In the genomic region with DNA sequence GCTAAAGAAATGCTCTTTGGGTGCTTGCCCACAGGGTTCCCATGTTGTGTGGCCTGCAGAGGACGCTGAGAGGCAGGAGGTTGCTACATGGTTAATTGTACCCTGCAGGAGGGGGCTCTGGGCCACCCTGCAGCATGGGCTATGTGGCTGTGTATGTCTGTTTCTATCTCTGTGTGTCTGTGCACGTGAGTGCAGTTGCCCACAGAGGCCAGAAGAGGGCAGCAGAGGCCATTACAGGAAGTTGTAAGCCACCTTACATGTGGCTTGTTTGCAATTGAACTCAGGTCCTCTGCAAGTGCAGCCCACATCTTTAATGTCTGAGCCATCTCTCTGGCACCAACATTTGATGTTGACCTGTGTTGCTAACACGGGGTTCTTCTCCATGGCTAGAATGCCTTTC, we compare ENCODE assay signal across 12 mouse cellular contexts. TPM values are rescaled to one million over a fixed set of nuclear protein-coding genes. Genes with fewer than 3 reads are reported as not detected.
DNase-seq lines count a peak whose midpoint lies in the region; ATAC-seq and TF ChIP-seq lines count a peak whose summit lies in the region.
"Had no signal": no experiment of that assay in that cellular context is flagged by ENCODE, and none has a peak within 500 bp of the region (broad histone marks: within the 10 kb centered on the region; RNA-seq: fewer than 3 reads in every experiment).

No protein-coding gene starts in this region.

- H3K4me2 ChIP-seq in hindbrain, embryonic 11.5 days (replicated peaks; ENCODE audit: low read depth, low read length): no peak overlapping the region
- no peak overlapping the region for H3K4me2 ChIP-seq in hindbrain, embryonic 14.5 days (replicated peaks)
- H3K4me2 ChIP-seq in lung, embryonic 14.5 days: no peak overlapping the region
- H3K4me2 ChIP-seq: hindbrain, embryonic 15.5 days; neural tube, embryonic 13.5 days had no signal

- WGBS in hindbrain, embryonic 11.5 days: 98% methylated on average over 3 of the region's 3 CpGs
- WGBS in hindbrain, embryonic 14.5 days: 97% methylated on average over 3 of the region's 3 CpGs
- 90% methylated on average over 3 of the region's 3 CpGs for WGBS in lung, embryonic 14.5 days

- no peaks in the 10 kb centered on the region for H3K27me3 ChIP-seq in hindbrain, embryonic 11.5 days (ENCODE audit: control insufficient read depth, insufficient read depth, low read length)
- H3K27me3 ChIP-seq in hindbrain, embryonic 14.5 days (ENCODE audit: control insufficient read depth, insufficient read depth, low read length): no peaks in the 10 kb centered on the region
- no peaks in the 10 kb centered on the region for H3K27me3 ChIP-seq in lung, embryonic 14.5 days (ENCODE audit: insufficient read depth, low read length)
- H3K27me3 ChIP-seq in E14TG2a.4 (ENCODE audit: insufficient read depth, low read length): no peaks in the 10 kb centered on the region
- H3K27me3 ChIP-seq: hindbrain, embryonic 15.5 days; neural tube, embryonic 13.5 days had no signal

- H3K4me3 ChIP-seq in hindbrain, embryonic 11.5 days (ENCODE audit: low read depth, low read length): no peak overlapping the region
- H3K4me3 ChIP-seq in hindbrain, embryonic 14.5 days (replicated peaks; ENCODE audit: low read length): no peak overlapping the region
- no peak overlapping the region for H3K4me3 ChIP-seq in lung, embryonic 14.5 days (ENCODE audit: low read depth, low read length)
- H3K4me3 ChIP-seq in E14TG2a.4 (replicated peaks; ENCODE audit: low read length): no peak overlapping the region
- H3K4me3 ChIP-seq in brown adipose tissue, adult 24 weeks (ENCODE audit: insufficient read depth, low read depth, low read length): no peak overlapping the region
- H3K4me3 ChIP-seq: hindbrain, embryonic 15.5 days; neural tube, embryonic 13.5 days had no signal

- no peaks in the 10 kb centered on the region for H3K36me3 ChIP-seq in hindbrain, embryonic 11.5 days (ENCODE audit: control insufficient read depth, insufficient read depth, low read length)
- H3K36me3 ChIP-seq in hindbrain, embryonic 14.5 days (replicated peaks; ENCODE audit: control insufficient read depth, insufficient read depth): peaks cover 6% of the 10 kb centered on the region
- H3K36me3 ChIP-seq in lung, embryonic 14.5 days (ENCODE audit: insufficient read depth): peaks cover 8% of the 10 kb centered on the region
- H3K36me3 ChIP-seq in E14TG2a.4 (ENCODE audit: insufficient read depth, low read length): peaks cover 4% of the 10 kb centered on the region

- peak; percentile 22 for DNase-seq in hindbrain, embryonic 11.5 days (ENCODE audit: low spot score)
- DNase-seq in hindbrain, embryonic 14.5 days (ENCODE audit: low spot score): no peak
- DNase-seq in lung, embryonic 14.5 days: no peak
- no peak for DNase-seq in lung, postnatal 14 days
- no peak for DNase-seq in gastrocnemius, adult 8-10 months (ENCODE audit: low spot score in 2 of 2)
- DNase-seq in right cerebral cortex, postnatal 10 days (ENCODE audit: low spot score in 2 of 2): no peak
- DNase-seq: gastrocnemius, postnatal 14 days; right cerebral cortex, postnatal 4 days had no signal

- H3K9me3 ChIP-seq in hindbrain, embryonic 11.5 days (ENCODE audit: control insufficient read depth, low read length): no peaks in the 10 kb centered on the region
- no peaks in the 10 kb centered on the region for H3K9me3 ChIP-seq in hindbrain, embryonic 14.5 days (ENCODE audit: control insufficient read depth, low read length)
- no peaks in the 10 kb centered on the region for H3K9me3 ChIP-seq in lung, embryonic 14.5 days (ENCODE audit: low read depth, low read length)
- peaks cover 9% of the 10 kb centered on the region for H3K9me3 ChIP-seq in E14TG2a.4 (ENCODE audit: low read length)
- H3K9me3 ChIP-seq: hindbrain, embryonic 15.5 days; neural tube, embryonic 13.5 days had no signal

- no peak overlapping the region for H3K27ac ChIP-seq in hindbrain, embryonic 11.5 days (ENCODE audit: low read depth, low read length)
- no peak overlapping the region for H3K27ac ChIP-seq in hindbrain, embryonic 14.5 days
- H3K27ac ChIP-seq in lung, embryonic 14.5 days (ENCODE audit: low read depth): no peak overlapping the region; the same call in 1 of the 2 replicates
- peak overlapping the region; percentile 40; the same call in 1 of the 2 replicates for H3K27ac ChIP-seq in brown adipose tissue, adult 24 weeks (replicated peaks; ENCODE audit: low read depth, low read length)
- H3K27ac ChIP-seq: hindbrain, embryonic 15.5 days; neural tube, embryonic 13.5 days had no signal

- H3K4me1 ChIP-seq in hindbrain, embryonic 11.5 days (replicated peaks; ENCODE audit: control insufficient read depth, insufficient read depth, low read length): no peaks in the 10 kb centered on the region
- no peaks in the 10 kb centered on the region; the same call in 1 of the 2 replicates for H3K4me1 ChIP-seq in hindbrain, embryonic 14.5 days (replicated peaks; ENCODE audit: control insufficient read depth, insufficient read depth, low read length)
- no peaks in the 10 kb centered on the region for H3K4me1 ChIP-seq in lung, embryonic 14.5 days (ENCODE audit: insufficient read depth)
- H3K4me1 ChIP-seq in E14TG2a.4 (replicated peaks; ENCODE audit: low read depth, low read length): peaks cover 19% of the 10 kb centered on the region
- peaks cover 9% of the 10 kb centered on the region for H3K4me1 ChIP-seq in brown adipose tissue, adult 24 weeks (ENCODE audit: control insufficient read depth, insufficient read depth, insufficient read length, low read length)

- no peak for ATAC-seq in hindbrain, embryonic 11.5 days (ENCODE audit: low FRiP score)
- no peak for ATAC-seq in hindbrain, embryonic 14.5 days (ENCODE audit: low FRiP score)
- no peak for ATAC-seq in lung, embryonic 14.5 days (ENCODE audit: insufficient read depth)

- TF ChIP-seq CTCF in lung, embryonic 14.5 days (IDR thresholded peaks at IDR 0.05; ENCODE audit: low read depth): peak; percentile 59
- TF ChIP-seq CTCF in E14TG2a.4 (conservative IDR thresholded peaks at IDR 0.05; ENCODE audit: low read length): peak; percentile 47

- no peak overlapping the region for H3K9ac ChIP-seq in hindbrain, embryonic 11.5 days (ENCODE audit: low read depth, low read length)
- no peak overlapping the region for H3K9ac ChIP-seq in hindbrain, embryonic 14.5 days
- no peak overlapping the region for H3K9ac ChIP-seq in lung, embryonic 14.5 days
- H3K9ac ChIP-seq: hindbrain, embryonic 15.5 days; neural tube, embryonic 13.5 days had no signal

RNA-seq across cellular contexts. Expression of gene Amz1, which starts 28.7 kb away (rescaled TPM):
- 0.32 and 1.5 TPM in 2 replicates for polyA plus RNA-seq in hindbrain, embryonic 11.5 days (2014; fragmentation: Nextera tagmentation; extraction: Ambion mirVana)
- polyA plus RNA-seq in hindbrain, embryonic 14.5 days (2014; fragmentation: Nextera tagmentation; extraction: Ambion mirVana): 3.7 and 3.9 TPM in 2 replicates
- 0.99 and 1.1 TPM in 2 replicates for polyA plus RNA-seq in lung, embryonic 14.5 days (2014; fragmentation: Nextera tagmentation; extraction: Ambion mirVana)
- polyA plus RNA-seq in brown adipose tissue, adult 24 weeks (2012; ENCODE audit: insufficient read depth, insufficient read length, missing spikeins): 0.63 TPM in 1 of 2 replicates, not detected in the other
- under 1 TPM in 3 of 4 experiments, not detected in 1; 0.12 to 0.18 (median 0.17) TPM for total RNA-seq in gastrocnemius, adult 8-10 months (2022)

RNA-seq across cellular contexts. Expression of gene Brat1, which starts 47.8 kb away (rescaled TPM):
- 8.8 and 9.6 TPM in 2 replicates for polyA plus RNA-seq in hindbrain, embryonic 11.5 days (2014; fragmentation: Nextera tagmentation; extraction: Ambion mirVana)
- 19.1 and 19.8 TPM in 2 replicates for polyA plus RNA-seq in hindbrain, embryonic 14.5 days (2014; fragmentation: Nextera tagmentation; extraction: Ambion mirVana)
- polyA plus RNA-seq in lung, embryonic 14.5 days (2014; fragmentation: Nextera tagmentation; extraction: Ambion mirVana): 19.8 and 21.2 TPM in 2 replicates
- polyA plus RNA-seq in brown adipose tissue, adult 24 weeks (2012; ENCODE audit: insufficient read depth, insufficient read length, missing spikeins): 4.8 and 5.1 TPM in 2 replicates
- total RNA-seq in gastrocnemius, adult 8-10 months (2022): 1 to 10 TPM; 4.6 to 5.8 (median 5.2) TPM

RNA-seq across cellular contexts. Expression of gene Iqce, which starts 50.5 kb away (rescaled TPM):
- 15.1 and 16.8 TPM in 2 replicates for polyA plus RNA-seq in hindbrain, embryonic 11.5 days (2014; fragmentation: Nextera tagmentation; extraction: Ambion mirVana)
- 20.3 and 22.5 TPM in 2 replicates for polyA plus RNA-seq in hindbrain, embryonic 14.5 days (2014; fragmentation: Nextera tagmentation; extraction: Ambion mirVana)
- 21.1 and 25.5 TPM in 2 replicates for polyA plus RNA-seq in lung, embryonic 14.5 days (2014; fragmentation: Nextera tagmentation; extraction: Ambion mirVana)
- polyA plus RNA-seq in brown adipose tissue, adult 24 weeks (2012; ENCODE audit: insufficient read depth, insufficient read length, missing spikeins): 2.4 and 3.1 TPM in 2 replicates
- total RNA-seq in gastrocnemius, adult 8-10 months (2022): 1 to 10 TPM; 1.0 to 2.9 (median 1.4) TPM
